Mouse (Mus musculus) WW6 (cell line): ENCODE results near the gene Hap1.

ENCODE experiments used
- DNase-seq: peaks from one replicate; pipeline ENCODE4 v3.0.0-alpha.2; 2013; ENCODE audit warnings: low read depth, low spot score

Gene Hap1

GRCm38 (mm10) chr11:100355972-100356818 is at the start of gene Hap1:
Gene Hap1, minus strand, starts transcription at chr11:100356128.
- peak; percentile 74 for DNase-seq

GRCm38 (mm10) chr11:100404456-100405074 is 48.6 kb upstream of the Hap1 start:
- DNase-seq: no peak

DNA sequence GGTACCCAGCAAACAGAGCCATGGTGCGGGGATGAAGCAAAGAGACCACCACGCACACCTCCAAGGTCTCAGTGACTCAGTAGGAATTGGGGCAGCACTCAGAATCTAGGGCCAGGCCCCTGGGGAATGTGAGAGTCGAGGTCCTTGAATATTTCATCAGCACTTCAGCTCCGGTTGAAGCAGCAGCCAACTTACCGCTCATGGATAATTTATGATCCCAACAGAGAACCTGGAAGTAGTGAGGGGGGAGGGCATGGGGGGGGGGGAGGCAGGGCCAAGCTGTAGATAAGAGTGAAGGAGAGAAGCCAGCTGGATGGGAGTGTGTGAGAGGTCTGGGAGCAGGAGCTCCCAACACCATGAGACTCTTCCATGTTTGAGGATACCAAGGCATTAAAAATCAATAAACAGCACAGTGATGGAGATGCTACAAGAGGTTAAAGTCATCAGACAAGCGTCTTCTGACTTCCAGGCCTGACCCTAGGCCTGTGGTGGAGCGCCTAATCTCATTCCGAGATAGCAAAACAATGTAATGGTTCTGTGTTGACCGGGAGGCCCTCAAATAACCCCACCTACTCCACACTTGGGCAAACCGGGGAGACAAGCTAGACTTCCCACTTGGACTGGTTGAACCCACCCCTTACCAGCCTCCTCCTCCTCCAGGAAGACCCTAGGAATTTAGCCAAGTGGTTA is 47.7 kb upstream of the Hap1 start:
- no peak for DNase-seq

GRCm38 (mm10) chr11:100402682-100403081 is 46.8 kb upstream of the Hap1 start:
- DNase-seq: no peak

GRCm38 (mm10) chr11:100402240-100402639 is 46.3 kb upstream of the Hap1 start:
- no peak for DNase-seq

DNA sequence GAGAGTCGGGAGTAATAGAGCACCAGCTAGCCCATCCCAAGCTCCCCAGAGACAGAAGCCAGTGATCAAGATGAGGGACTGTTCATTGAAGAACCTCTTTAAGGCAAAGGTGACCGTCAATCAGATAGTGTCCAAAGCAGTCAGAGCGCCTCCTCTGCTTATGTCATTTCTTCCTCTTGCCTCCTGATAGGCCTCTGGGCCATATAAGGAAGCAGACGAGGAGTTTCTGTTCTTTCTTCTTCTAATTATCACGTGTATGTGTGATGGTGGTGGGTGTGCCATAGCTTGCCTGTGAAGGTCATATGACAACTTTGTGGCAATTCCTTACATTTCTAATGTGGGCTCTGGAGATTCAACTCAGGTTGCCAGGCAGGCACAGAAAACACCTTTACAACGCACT is 44.9 kb upstream of the Hap1 start:
- no peak for DNase-seq

GRCm38 (mm10) chr11:100399727-100400538 is 44.0 kb upstream of the Hap1 start:
- no peak for DNase-seq

GRCm38 (mm10) chr11:100399320-100399719 is 43.4 kb upstream of the Hap1 start:
- no peak for DNase-seq

- DNase-seq: no peak
Observed at GRCm38 (mm10) chr11:100398517-100398916, 42.6 kb upstream of the Hap1 start.

DNA sequence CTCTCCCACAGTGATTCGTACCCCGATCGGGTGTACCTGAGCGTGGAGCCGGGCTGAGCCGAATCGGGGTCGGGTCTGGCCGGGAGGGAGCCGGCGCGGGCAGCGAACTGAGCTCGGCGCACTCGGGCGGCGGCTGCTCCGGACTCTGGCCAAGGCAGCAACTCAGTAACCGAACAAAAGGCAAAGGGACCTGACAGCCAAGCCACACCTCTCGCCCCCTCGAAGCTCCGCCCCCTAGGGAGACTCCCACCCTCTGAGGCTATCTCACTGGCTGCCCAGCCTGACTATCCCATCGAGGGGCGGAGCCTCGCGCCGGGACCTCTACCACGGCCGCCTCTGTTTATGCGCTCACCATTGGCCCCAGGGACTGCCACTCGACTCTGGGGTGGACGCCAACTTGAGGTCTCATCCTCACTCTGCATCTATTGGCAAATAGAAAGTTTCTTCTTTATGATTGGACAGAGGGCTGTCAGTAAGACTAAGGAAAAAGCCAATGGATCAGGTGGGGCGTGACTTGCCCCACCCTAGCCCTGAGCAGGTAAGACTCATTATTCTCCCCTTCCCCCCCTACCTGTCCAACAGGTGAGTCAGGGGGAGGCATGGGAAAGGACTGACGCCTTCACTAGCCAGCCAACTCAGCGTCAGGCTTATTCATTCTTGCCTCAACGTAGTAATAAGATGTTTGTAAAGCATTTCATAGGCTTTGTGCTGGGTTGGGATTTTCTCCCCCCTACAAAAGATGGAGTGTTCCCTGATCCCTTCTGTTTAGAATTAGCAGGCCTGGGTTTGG is 41.9 kb upstream of the Hap1 start, which contains the start of gene Jup:
Gene Jup, minus strand, starts transcription at position 164 of the 790 bp plus-strand sequence.
- DNase-seq: peak; percentile 100

DNA sequence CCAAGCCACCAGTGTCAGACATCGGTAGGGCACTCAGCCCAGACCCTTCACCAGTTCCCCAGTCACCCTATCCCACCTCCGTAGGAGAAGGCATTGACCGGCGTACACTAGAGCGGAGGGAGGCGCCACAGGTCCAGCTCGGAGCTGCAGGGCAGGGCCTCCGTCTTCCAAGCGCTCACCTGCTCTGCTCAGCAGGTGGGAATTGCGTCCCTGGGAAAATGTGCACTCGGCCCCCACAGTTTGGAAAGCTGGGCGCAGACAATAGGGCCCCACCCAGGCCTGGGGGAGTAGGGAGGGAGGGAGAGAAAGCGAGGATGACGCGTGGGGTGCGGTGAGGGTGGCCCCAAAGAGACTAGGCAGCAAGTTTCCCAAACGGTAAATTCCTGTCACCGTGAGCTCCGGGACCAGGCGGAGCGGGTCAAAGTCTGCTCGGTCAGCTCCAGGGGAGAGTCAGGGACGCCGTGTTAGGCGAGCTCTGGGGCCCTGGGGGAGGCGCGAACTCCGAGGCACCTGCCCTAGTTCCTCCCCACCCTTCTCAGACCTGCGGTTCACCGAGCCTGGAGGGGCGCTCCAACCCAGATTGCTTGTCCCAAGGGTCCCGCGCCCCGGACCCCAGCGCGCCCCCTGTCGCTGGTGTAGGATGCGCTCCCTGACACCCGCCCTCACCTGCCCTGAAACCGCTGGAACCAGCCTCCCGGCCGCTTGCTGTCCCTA is 41.1 kb upstream of the Hap1 start:
- DNase-seq: no peak

DNA sequence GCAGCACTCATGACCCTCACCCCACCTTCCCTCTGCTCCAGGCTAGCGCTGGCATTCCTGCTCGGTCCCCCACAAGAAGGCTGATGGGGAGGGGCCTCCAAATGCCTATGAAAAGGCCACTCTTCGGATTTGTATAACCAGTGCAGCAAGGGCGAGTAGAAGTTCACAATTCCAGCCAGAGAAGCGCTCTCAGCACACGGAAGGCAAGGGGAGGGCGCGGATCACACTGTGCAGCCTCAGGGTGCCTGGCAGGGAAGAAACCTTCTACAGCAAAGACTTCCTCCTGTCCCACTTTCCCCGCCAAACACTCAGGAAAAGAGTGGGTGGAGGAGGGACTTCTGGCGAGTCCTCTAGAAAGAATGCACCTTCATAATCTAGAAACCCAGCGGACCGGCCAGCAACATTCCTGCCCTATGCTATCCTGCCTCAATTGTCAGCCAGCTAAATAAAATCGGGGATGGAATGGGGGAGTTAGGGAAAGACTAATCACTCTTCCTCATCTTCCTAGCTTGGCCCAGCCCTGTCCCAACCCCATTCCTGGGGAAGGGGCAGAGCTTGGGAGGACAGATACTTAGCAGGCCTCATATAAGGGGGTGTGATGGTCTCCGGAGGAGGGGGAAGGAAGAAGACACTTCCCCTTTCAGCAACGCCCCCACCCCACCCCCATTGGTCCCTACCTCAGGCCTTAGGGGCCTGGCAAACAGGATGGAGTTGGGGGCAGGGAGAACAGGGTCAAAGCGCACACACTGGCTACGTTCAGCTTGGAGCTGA is 40.1 kb upstream of the Hap1 start:
- no peak for DNase-seq

GRCm38 (mm10) chr11:100395200-100395599 is 39.3 kb upstream of the Hap1 start:
- no peak for DNase-seq

DNA sequence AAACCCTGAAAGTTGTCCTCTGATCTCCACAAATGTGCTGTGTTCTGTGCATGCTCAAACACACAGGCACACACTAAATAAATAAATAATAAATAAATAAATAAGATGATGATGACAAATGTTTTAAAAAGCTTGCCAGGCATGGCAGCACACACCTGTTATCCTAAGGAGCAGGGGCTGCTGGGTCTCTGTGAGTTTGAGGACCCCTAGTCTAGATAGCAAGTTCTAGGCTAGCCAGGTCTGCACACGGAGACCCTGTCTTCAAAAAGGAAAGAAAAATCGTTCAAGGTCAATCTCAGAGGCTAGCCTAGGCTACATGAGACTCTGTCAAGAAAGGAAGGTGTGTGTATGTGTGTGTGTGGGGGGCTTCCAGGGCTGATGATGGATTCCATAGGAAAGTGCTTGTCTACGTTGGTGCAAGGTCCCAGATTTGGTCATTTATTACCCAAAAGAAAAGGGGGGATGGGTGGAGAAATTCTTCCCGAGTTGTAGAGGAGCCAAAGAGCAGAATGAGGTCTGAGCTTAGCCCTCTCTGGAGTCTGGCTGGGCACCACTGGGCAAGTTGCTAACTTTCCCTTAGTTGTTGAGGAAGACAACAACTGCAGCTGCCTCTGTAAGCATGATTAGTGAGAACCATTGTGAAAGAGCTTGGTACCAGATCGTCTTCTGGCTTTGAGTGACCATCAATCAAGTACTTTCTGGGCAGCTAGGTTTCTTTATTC is 38.6 kb upstream of the Hap1 start:
- DNase-seq: no peak

DNA sequence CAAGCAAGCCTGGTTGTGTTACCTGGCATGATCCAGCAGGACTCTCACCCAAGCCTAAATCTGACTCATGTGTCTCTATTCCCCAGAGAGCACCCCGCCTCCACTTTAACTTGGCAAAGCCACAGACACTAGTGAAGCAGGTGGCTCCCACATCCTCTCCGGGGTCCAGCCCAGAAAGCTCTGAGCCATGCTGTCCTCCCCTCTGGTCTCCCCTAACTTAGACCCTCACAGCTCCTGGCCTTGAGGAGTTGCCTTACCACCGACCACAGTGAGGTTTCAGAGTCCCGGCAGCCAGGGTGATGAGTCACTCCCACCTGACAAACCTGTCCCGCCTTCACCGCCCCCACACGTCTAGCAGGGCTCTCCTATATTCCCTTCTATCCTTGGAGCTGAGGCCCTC is 37.8 kb upstream of the Hap1 start:
- DNase-seq: no peak

GRCm38 (mm10) chr11:100392958-100393357 is 37.0 kb upstream of the Hap1 start:
- DNase-seq: no peak

GRCm38 (mm10) chr11:100391884-100392345 is 36.0 kb upstream of the Hap1 start:
- DNase-seq: no peak

- DNase-seq: no peak
Observed at GRCm38 (mm10) chr11:100391081-100391883, 35.4 kb upstream of the Hap1 start.
